Mouse (Mus musculus): ENCODE results near the gene Otop2.

- no peak for TF ChIP-seq CTCF (IDR thresholded peaks at IDR 0.05; ENCODE audit: low read depth)
- TF ChIP-seq EP300 (IDR thresholded peaks at IDR 0.05; ENCODE audit: low read depth): no peak
These were observed 8.8 kb upstream of the Otop2 start for GRCm38 (mm10) chr11:115298160-115298559.
